Mouse (Mus musculus): Measurements from ENCODE around the gene Mapk14.

DNA sequence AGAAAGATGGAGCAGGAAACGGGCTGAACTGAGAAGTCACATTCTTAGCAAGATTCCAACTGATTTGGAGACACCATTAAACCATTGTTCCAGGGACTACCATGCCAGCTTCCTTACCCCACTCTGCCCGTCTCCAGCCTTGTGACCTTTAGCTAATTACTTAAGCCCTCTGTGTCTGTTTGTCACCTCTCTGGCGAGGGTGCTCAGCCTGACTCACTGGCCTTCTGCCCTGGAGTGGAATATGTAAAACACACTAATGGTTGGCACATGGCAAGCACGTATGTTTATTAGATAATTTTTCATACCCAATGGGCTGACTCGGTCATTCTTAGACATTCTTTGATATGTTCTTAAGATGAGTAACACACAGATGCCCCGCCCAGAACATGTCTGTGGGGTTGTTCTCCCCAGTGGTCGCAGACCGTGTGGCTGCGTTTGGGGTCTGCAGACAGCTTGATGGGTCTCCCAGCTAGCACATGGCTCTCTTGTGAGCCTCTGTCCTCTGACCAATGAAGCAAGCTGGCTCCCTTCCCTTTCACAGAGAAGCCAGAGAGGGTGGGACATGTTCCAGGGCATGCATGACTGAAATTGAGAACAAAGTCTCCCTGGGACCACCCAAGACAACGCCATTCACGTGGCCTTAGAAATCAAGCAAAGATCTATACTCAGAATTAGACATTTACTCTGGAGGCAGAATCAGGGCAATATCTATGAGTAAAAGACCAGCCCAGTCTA lies 75.8 kb downstream of the Mapk14 start:
- TF ChIP-seq CTCF (IDR thresholded peaks at IDR 0.05; ENCODE audit: low read depth, low read length) (no peak), POLR2A (IDR thresholded peaks at IDR 0.05; ENCODE audit: insufficient read depth, low read length) (no peak)

Measured in ES-Bruce4 (cell line).